Mouse (Mus musculus) forebrain, embryonic 11.5 days (tissue): ENCODE measurements around the gene Dnmt3a. TPM values are rescaled to one million over a fixed set of nuclear protein-coding genes. Genes with fewer than 3 reads are reported as not detected.
"Not testable (repeated sequence)": the region's sequence is repeated elsewhere in the genome, so short reads cannot be mapped to it uniquely, and the experiment has no call there.

Experiments
- ATAC-seq: fragments of 200-750 bp; cut with Nextera tagmentation; replicated peaks from 2 replicates; pipeline ENCODE4 v1.8.0; 2017; ENCODE audit warnings: moderate TSS enrichment; ENCODE audit not compliant: low FRiP score
- DNase-seq: peaks from one replicate; pipeline ENCODE4 v3.0.0-alpha.2; 2017; ENCODE audit warnings: low spot score
- H3K27ac ChIP-seq: fragments of 300-500 bp; sonication (generic); 2 replicates; pipeline ENCODE4 v1.5.1; 2014; ENCODE audit warnings: low read depth, low read length
- H3K27me3 ChIP-seq: fragments of 300-500 bp; sonication (generic); 2 replicates; pipeline ENCODE4 v1.6.1; 2014; ENCODE audit warnings: mild to moderate bottlenecking, low read length, mixed read lengths; ENCODE audit not compliant: control insufficient read depth, insufficient read depth
- H3K36me3 ChIP-seq: fragments of 300-500 bp; sonication (generic); 2 replicates; pipeline ENCODE4 v1.6.1; 2014; ENCODE audit warnings: mild to moderate bottlenecking, low read length, moderate library complexity, mixed read lengths; ENCODE audit not compliant: control insufficient read depth, insufficient read depth
- H3K4me1 ChIP-seq: fragments of 300-500 bp; sonication (generic); replicated peaks from 2 replicates; pipeline ENCODE4 v1.6.1; 2014; ENCODE audit warnings: low read length, mixed read lengths; ENCODE audit not compliant: control insufficient read depth, insufficient read depth
- H3K4me2 ChIP-seq: fragments of 300-500 bp; sonication (generic); 2 replicates; pipeline ENCODE4 v1.6.1; 2014; ENCODE audit warnings: low read depth, mild to moderate bottlenecking, low read length, moderate library complexity, mixed read lengths; ENCODE audit not compliant: severe bottlenecking
- H3K4me3 ChIP-seq: fragments of 300-500 bp; sonication (generic); 2 replicates; pipeline ENCODE4 v1.5.1; 2014; ENCODE audit warnings: low read depth, low read length
- H3K9ac ChIP-seq: fragments of 300-500 bp; sonication (generic); 2 replicates; pipeline ENCODE4 v1.6.1; 2014; ENCODE audit warnings: low read length
- H3K9me3 ChIP-seq: fragments of 300-500 bp; sonication (generic); 2 replicates; pipeline ENCODE4 v1.6.1; 2016; ENCODE audit warnings: low read length, mixed read lengths; ENCODE audit not compliant: control insufficient read depth
- WGBS: fragments of 180-500 bp; shearing (Covaris S2); extraction: QIAGEN DNeasy Blood & Tissue Kit; methylation state at CpG from one replicate; pipeline ENCODE4 v1.1.7; 2014; 5-methylcytosine and 5-hydroxymethylcytosine counted together
- polyA plus RNA-seq: library from polyadenylated mRNA; unstranded; fragments of >200 nt; fragmentation: Nextera tagmentation; extraction: Ambion mirVana; gene quantifications from 2 replicates; pipeline ENCODE4 v1.2.1, GENCODE M21; 2014

The Dnmt3a gene
- polyA plus RNA-seq, 1 experiment from 2014 or later, result 104 TPM

DNA sequence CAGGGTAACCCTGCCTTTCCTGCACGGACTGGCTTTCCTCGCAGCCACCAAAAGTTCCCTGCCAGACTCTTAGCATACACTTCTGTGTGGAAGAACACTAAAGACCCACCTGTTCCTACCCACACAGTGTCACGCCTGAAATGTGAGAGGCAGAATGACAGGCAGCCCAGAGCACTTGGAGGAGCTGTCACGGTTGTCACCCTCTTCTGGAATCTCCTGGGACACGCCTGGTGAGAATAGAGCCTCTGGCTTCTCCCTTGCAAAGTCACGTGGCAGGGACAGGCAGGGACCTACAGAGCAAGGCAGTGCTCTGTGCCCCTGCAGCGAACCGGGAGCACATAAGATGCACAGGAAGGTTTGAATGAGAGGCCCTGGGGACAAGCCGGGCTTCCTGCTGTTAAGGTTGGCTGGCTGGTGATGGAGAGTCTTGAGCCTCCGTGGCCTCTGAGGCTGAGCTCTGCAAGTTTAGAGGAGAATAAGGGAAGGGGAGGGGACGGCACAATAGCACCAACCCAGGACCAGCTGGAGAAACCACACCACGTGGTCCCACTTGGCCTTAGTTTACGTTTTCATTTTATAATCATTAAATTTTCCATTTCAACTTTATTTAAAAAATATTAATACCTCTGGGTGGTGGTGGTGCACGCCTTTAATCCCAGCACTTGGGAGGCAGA lies 112.0 kb downstream of the Dnmt3a start:
- DNase-seq, result no peak
- ATAC-seq, result peak; percentile 44; the same call in 1 of the 2 replicates
- 26% methylated on average over 14 of the region's 14 CpGs for WGBS
- no peaks in the 10 kb centered on the region for H3K36me3 ChIP-seq
- H3K4me1 ChIP-seq, result peaks cover 7% of the 10 kb centered on the region; the same call in 1 of the 2 replicates
- no peak overlapping the region for H3K27ac ChIP-seq
- H3K4me2 ChIP-seq, result no peak overlapping the region
- H3K27me3 ChIP-seq, result no peaks in the 10 kb centered on the region
- no peak overlapping the region for H3K4me3 ChIP-seq
- H3K9ac ChIP-seq, result no peak overlapping the region
- no peaks in the 10 kb centered on the region for H3K9me3 ChIP-seq

GRCm38 (mm10) chr12:3918577-3918976 lies 112.8 kb downstream of the Dnmt3a start:
- no peak overlapping the region for H3K27ac ChIP-seq
- DNase-seq (no peak), ATAC-seq (no peak)
- H3K36me3 ChIP-seq, result no peaks in the 10 kb centered on the region
- 83% methylated on average over 3 of the region's 3 CpGs for WGBS
- no peak overlapping the region for H3K9ac ChIP-seq
- no peak overlapping the region for H3K4me3 ChIP-seq
- H3K27me3 ChIP-seq, result no peaks in the 10 kb centered on the region
- no peak overlapping the region for H3K4me2 ChIP-seq
- peaks cover 7% of the 10 kb centered on the region; the same call in 1 of the 2 replicates for H3K4me1 ChIP-seq
- no peaks in the 10 kb centered on the region for H3K9me3 ChIP-seq

- 86% methylated on average over 3 of the region's 3 CpGs for WGBS
Measured at GRCm38 (mm10) chr12:3919423-3919822, 113.6 kb downstream of the Dnmt3a start.

DNA sequence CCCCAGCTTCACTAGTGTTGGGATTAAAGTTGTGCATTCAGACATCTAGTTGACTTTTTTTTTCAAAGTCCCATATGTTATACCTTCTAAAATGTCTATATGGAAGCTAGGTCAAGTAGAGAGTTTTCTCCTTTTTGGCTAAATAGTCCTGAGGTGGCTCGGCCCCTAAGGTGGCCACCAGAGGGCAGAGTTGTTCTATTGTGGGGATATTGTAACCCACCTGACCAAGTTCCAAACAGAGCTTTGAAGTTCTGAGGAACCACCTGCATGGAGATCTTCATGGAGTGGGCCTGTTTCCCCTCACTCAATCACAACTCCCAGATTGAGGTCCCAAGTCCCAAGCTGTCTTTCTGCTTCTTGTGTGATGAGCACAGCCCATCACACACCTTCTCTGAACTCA lies 120.3 kb downstream of the Dnmt3a start:
- ATAC-seq (no peak), DNase-seq (peak; percentile 76)
- Histone ChIP-seq H3K36me3 (no peaks in the 10 kb centered on the region), H3K27me3 (no peaks in the 10 kb centered on the region), H3K9ac (no peak overlapping the region), H3K4me2 (no peak overlapping the region), H3K27ac (no peak overlapping the region), H3K4me3 (no peak overlapping the region), H3K4me1 (0 out of 2 replicates have a peak, but pooled peaks cover 2% of the 10 kb centered on the region), H3K9me3 (no peaks in the 10 kb centered on the region)
- 4% methylated on average over 1 of the region's 1 CpGs for WGBS

More at GRCm38 (mm10) chr12:3919423-3919822, 113.6 kb downstream of the Dnmt3a start:
- Histone ChIP-seq H3K4me2 (no peak overlapping the region), H3K4me3 (no peak overlapping the region), H3K36me3 (no peaks in the 10 kb centered on the region), H3K27ac (no peak overlapping the region), H3K9ac (no peak overlapping the region), H3K27me3 (no peaks in the 10 kb centered on the region), H3K9me3 (no peaks in the 10 kb centered on the region), H3K4me1 (peaks cover 7% of the 10 kb centered on the region; the same call in 1 of the 2 replicates)
- ATAC-seq, result no peak
- DNase-seq, result no peak

DNA sequence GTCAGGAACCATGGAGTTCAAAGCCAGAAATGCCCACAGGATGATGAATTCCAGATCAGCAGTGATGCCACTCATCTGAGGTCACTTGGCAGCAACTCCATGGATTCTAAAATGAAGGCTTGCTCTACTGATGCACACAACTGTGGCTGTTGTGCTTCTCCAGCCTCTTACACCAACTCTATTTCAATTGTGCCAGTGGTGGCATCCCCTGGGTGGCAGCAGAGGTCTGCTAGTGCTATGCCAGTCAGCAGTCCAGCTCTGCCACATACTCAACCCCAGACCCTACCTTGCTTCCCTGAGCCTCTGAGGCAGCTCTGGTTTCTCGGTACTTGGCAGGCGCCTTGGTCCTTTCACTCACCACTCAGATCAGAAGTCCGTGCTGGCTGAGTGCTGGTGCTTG lies 123.0 kb downstream of the Dnmt3a start:
- Histone ChIP-seq H3K9ac (no peak overlapping the region), H3K27me3 (no peaks in the 10 kb centered on the region), H3K4me3 (no peak overlapping the region), H3K27ac (no peak overlapping the region), H3K4me1 (no peaks in the 10 kb centered on the region), H3K4me2 (no peak overlapping the region), H3K9me3 (no peaks in the 10 kb centered on the region), H3K36me3 (no peaks in the 10 kb centered on the region)
- no peak for DNase-seq
- ATAC-seq, result no peak
- WGBS, result 85% methylated on average over 3 of the region's 3 CpGs

GRCm38 (mm10) chr12:3930090-3930865 lies 124.5 kb downstream of the Dnmt3a start:
- not testable (repeated sequence) for H3K4me2 ChIP-seq, H3K4me3 ChIP-seq, H3K36me3 ChIP-seq, H3K4me1 ChIP-seq, H3K27ac ChIP-seq, H3K9ac ChIP-seq, H3K9me3 ChIP-seq, DNase-seq, H3K27me3 ChIP-seq, ATAC-seq
- WGBS, result 90% methylated on average over 31 of the region's 47 CpGs

GRCm38 (mm10) chr12:3942026-3942425 lies 136.2 kb downstream of the Dnmt3a start:
- Histone ChIP-seq H3K36me3 (no peaks in the 10 kb centered on the region), H3K4me3 (no peak overlapping the region), H3K9me3 (no peaks in the 10 kb centered on the region), H3K4me2 (no peak overlapping the region), H3K27ac (no peak overlapping the region), H3K27me3 (no peaks in the 10 kb centered on the region), H3K4me1 (no peaks in the 10 kb centered on the region), H3K9ac (no peak overlapping the region)
- 0 out of 2 replicates have a peak, but pooled peaks have one; percentile 51 for ATAC-seq
- DNase-seq, result no peak
- WGBS, result 7% methylated on average over 11 of the region's 11 CpGs

DNA sequence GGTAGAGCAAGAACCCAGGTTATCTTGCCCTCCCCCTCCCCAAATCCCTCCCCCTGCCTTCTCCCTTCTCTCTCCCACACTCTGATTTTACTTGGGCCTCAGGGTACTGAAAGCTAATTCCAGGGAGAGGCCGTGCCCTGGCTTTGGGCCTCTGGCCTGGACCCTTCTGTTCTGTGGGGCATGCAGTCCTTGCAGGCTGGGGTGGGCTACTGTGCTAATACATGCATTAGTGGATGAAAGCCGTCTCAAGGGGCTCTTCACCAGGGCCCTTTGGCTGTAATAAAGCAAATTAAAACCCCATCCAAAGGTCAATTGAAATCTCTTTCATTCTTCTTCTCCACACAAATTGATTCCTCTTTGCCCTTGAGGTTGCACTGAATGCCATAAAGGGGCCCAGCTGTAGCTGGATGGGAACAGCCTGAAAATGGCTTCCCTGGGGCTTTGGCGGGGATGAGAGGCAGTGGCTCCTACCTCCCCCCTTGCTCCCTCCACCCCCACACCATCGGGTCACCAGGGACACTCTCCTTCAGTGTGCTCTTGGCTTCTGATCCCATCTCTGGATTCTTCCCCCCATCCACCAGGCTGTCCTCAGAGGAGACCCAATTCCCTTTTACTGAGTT lies 138.8 kb downstream of the Dnmt3a start:
- H3K27ac ChIP-seq, result no peak overlapping the region
- H3K4me3 ChIP-seq, result no peak overlapping the region
- no peak overlapping the region for H3K4me2 ChIP-seq
- H3K27me3 ChIP-seq, result no peaks in the 10 kb centered on the region
- ATAC-seq (no peak), DNase-seq (no peak)
- WGBS, result 39% methylated on average over 4 of the region's 4 CpGs
- no peaks in the 10 kb centered on the region for H3K4me1 ChIP-seq
- H3K36me3 ChIP-seq, result no peaks in the 10 kb centered on the region
- no peaks in the 10 kb centered on the region for H3K9me3 ChIP-seq
- no peak overlapping the region for H3K9ac ChIP-seq
